Mouse (Mus musculus): ENCODE results near the gene Cyba. TPM values are rescaled to one million over a fixed set of nuclear protein-coding genes. Genes with fewer than 3 reads are reported as not detected.

The Cyba gene
- 10 to 100 TPM; 40.4 to 42.1 TPM for total RNA-seq (2021)

DNA sequence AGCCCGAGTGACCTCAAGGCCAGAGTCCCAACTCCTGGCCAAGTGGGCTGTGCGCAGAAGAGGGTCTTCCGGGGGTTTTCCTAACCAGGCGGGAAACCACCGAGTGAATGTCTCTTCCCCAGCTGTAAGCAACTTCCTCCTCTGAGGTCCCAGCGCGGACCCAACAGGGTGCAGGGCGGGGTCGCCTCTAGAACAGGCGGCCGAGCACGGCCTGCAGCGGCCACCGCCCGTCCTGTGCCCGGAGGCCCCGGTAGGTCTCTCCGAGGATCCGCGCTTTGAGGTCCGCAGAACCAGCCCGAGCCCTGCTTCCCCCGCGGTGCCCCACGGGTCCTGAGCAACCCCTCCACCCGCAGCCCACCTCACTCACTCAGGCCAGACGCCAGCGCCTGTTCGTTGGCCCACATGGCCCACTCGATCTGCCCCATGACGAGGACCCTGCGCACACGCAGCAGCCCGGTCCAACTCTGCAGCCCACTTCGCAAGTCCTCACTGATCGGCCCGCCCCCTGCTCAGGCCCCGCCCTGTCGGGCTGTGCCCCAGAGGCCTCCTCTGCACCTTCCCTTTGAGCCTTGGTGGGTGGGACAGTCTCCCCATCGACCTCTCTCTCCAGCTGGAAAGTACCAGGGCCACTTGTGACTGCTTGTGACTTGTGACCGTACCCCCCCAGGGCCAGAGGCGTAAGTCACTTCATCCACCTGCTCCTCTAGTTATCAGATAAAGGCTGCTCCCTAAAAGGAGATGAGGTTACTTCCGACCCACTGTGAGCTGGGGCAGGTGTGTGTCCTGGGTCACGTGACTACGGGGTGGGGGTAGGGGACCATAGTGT lies at the start of gene Cyba:
TSS of gene Cyba (minus strand) at position 488 of the 826 bp plus-strand sequence.
- intact Hi-C loops (cut with DNase I) = no loop called here
- DNase-seq = peak; percentile 79 to 82

DNA sequence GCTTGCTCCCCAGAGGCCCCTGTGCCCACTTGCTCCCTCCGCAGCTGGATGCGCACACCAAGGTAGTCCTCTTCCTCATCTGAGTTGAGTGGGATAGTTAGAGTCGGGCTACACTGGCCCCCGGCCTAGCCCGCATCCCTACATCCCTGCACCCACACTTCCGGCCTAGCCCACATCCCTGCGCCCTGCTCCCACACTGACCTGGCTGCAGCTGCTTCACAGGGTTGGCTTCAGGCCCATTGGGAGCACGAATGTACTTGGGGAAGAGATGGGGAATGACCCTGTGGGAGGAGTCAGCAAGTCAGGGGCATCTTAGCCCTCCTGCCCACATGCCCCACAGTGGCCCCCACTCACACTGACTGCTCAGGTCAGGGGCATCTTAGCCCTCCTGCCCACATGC lies 49.7 kb upstream of the Cyba start:
- intact Hi-C loops (cut with DNase I) = no loop called here
- DNase-seq = no peak

DNA sequence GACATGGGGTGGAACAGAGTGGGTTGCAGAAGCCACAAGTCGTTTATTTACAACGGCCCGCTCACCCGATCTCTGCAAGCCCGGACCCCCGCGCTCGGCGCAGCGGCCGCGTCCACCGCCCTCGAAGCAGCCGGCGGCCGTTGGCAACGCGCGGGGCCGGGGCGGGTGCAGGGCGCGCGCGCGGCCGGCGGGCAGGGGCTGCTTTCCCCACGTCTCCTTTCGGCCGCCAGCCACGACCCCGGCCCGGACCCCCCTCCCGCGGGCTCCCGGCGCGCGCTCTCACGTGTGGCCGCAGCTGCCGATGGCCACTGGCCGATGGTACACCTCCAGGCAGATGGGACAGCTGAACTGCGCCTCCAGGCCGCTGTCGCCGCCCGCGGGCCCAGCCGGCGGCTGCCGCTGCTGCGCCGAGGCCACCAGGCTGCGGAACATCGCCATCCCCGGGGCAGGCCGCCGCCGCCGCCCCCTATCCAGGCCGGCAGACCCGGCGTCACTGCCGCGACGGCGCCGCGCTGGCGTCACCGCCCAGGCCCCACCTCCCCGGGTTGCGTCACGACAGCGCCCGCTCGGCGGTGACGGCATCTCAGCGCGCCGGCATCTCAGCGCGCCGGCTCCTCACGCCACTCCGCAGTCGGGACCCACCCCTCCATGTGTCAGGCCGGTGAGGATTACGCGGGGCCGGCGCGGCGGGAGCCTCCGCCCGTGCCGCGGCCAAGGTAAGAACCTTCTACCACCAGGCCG lies 43.0 kb upstream of the Cyba start, which contains the start of the genes Rnf166 and Ctu2:
TSS of gene Rnf166 (minus strand) at position 485 of the 741 bp plus-strand sequence.
TSS of gene Ctu2 (plus strand) at position 564 of the 741 bp plus-strand sequence.
- peak; percentile 96 to 97 for DNase-seq
- intact Hi-C loops (cut with DNase I) = loop anchor here (1.0 to 10.0 kb wide), 3 partner anchors 30 to 749 kb away; partner anchors contain the start of genes Cdk10 and Zc3h18

- intact Hi-C loops (cut with DNase I) = loop anchor here (1.0 to 10.0 kb wide), 2 partner anchors 30 to 750 kb away; partner anchors contain the start of gene Cdk10
- DNase-seq = peak in 1 of 2 experiments; percentile 41
Measured at GRCm38 (mm10) chr8:122474951-122475560, 42.3 kb upstream of the Cyba start.

DNA sequence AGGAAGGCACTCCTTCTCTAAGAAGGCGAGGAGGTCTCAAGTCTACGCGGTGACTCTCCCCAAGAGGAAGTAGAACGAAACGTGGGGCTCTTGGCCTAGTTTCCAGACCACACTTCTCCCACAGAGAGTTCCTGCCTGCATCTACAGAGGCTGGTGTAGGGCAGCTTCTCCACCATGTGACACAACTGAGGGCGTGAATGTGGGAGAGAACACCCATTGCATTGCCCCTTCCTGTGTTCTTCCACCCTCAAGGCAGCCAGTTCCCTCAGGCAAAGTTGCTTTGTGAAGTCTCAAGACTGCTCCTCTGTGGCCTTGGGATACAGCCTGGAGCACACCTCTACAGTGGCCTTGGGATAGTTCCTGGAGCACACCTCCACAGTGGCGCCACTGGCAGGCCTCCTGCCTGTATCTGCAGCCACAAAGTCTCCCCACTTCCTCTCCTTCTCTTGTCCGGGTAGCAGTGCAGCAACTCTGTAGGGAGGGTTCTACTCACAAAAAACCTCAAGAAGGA lies 41.2 kb upstream of the Cyba start:
- DNase-seq = no peak
- intact Hi-C loops (cut with DNase I) = loop anchor here (10.0 kb wide), 1 partner anchor 751 kb away; the partner anchor contains the start of gene Cdk10

DNA sequence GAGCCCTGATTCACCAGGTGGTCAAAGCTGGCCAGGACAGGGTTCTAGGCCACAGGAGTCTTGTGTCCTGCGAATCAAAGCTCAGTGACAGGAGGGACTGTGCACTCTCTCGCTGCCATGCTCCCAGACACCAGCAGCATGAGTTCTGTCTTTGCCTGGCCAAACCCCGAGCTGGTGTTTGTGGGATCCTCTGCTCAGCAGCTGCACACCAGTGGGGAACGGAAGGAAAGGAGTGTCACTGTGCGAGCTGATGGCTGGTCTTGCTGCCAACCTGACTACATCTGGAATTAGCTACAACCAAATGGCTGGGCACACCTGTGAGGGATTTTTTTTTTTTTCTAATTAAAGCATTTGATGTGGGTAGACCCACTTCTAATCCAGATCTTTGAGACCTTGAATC lies 38.0 kb upstream of the Cyba start:
- intact Hi-C loops (cut with DNase I) = loop anchor here (10.0 kb wide), 1 partner anchor 754 kb away; the partner anchor contains the start of gene Cdk10
- DNase-seq = no peak

DNA sequence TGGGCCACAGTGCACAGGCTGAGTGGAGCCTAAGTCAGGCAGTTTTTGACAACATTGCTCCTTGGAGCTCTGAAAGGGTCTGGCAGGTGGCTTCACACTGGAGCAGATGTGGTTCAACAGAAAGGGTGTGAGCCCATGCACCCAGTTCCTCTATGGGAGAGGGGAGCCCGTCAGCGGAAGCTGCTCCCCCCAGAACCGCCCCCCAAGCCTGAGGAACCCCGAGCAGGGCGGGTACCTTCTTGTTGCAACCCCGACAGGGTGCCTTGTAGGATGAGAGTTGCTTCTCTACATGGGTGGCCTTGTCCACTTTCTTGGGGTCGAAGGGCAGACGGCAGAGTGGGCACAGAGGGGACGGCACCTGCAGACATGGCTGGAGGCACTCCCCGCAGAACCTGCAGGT lies 37.2 kb upstream of the Cyba start:
- DNase-seq = no peak
- intact Hi-C loops (cut with DNase I) = loop anchor here (10.0 kb wide), 1 partner anchor 755 kb away; the partner anchor contains the start of gene Cdk10

GRCm38 (mm10) chr8:122469407-122469806 lies 36.7 kb upstream of the Cyba start:
- DNase-seq = no peak
- intact Hi-C loops (cut with DNase I) = no loop called here

DNA sequence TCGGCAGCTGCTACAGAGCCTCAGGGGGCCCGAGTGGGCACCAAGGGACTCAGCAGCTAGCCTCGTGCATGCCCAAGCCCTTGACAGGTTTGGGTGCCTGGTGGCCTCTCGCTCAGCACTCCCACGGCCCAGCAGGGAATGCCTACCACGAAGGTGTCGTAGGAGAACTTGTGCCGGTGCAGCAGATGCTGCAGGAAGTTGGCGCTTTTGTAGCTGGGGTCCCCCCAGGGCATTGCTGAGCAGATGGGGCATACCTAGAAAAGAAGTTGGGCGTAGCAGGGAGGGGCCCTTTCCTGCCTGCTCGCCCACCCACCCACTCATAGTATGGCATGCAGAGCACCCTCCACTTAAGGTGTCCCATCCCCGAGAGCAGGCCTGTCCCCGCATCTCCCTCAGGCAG lies 35.1 kb upstream of the Cyba start:
- no peak for DNase-seq
- intact Hi-C loops (cut with DNase I) = no loop called here

GRCm38 (mm10) chr8:122464985-122465384 lies 32.3 kb upstream of the Cyba start:
- no peak for DNase-seq

GRCm38 (mm10) chr8:122463651-122464640 lies 31.2 kb upstream of the Cyba start:
- no peak for DNase-seq
- intact Hi-C loops (cut with DNase I) = no loop called here

More at GRCm38 (mm10) chr8:122464985-122465384, 32.3 kb upstream of the Cyba start:
- intact Hi-C loops (cut with DNase I) = no loop called here

DNA sequence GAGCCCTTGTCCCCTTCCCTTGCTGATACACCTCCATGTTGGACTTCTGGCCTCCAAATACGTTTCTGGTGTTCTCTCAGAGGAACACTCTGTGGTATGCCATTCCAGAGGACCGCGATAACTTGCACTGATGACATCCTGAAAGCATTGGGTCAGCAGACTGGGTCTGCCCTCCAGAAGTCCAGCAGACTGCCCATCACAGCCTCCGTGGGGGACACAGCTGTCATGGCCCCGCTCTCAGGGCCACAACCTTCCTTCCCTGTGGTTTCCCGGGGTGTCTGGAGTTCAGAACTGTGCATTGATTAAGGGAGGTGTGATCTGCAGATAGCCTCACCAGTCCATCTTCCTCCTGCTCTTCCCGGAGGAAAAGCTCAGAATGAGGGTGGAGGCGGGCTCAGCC lies 29.8 kb upstream of the Cyba start:
- DNase-seq = no peak
- intact Hi-C loops (cut with DNase I) = no loop called here

GRCm38 (mm10) chr8:122461473-122462148 lies 28.9 kb upstream of the Cyba start:
- intact Hi-C loops (cut with DNase I) = no loop called here

DNA sequence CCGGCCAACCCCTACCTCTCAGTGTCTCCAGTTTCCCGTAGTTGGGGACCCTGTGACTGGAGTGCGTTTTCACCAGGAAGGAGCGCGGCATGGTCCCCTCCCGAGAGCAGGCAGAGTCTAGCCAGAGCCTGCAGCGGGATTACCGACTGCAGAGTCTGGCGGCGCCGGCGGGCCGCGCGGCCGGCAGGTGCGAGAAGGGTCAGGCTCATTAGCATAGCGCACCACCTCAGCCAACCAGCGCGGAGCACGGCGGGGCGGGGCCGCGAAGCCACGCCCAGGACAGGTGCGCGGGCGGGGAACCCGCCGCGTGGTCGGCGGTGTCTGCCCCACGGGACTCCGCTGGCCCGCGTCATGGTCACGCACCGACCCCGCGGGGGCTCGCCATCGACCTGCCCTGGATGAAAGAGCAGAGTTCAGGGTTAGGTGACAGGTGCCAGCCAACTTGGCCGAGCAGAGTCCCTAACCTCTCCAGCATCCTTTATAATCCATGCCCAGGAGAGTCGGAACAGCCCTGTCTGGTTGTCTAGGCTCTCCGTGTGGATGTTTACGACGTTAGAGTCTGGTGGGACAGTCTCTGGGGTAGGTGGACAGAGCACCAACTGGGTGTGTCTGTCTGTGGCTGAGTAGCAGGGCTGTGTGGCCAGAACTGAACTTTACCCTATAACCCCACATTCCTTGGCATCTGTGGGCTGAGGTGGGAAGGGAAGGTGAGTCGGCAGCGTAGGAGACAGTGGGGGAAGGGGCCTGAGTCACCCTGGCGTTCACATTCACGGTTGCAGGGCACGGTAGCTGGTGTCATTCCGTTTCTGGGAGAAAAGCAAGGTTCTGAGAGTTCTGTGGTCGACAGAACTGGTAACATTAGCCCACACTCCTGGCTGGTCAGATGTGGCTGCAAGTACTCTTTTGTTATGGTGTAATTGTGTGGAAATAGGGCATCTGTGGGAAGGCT lies 28.1 kb upstream of the Cyba start, which contains the start of gene Snai3:
TSS of gene Snai3 (minus strand) at position 210 of the 949 bp plus-strand sequence.
- DNase-seq = peak; percentile 30 to 55
- intact Hi-C loops (cut with DNase I) = no loop called here

More at GRCm38 (mm10) chr8:122461473-122462148, 28.9 kb upstream of the Cyba start:
- no peak for DNase-seq

DNA sequence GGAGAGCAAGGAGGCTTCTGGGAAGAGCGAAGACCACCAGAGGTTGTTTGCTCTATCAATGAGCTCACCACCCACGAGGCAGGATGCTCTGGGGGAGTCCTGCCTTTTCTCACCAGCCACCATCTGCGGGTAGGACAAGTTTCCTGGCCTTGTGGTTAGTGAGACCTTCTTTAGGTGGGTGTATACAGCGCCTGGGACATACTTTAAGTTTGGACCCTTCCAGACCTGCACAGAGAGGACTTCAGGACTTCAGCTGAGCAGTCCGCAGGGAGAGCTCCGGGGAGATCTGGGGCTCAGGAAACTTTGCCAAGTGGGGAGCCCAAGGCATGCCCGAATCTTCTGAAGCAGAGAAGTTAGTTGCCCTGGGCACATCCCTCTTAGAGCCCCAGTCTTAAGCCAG lies 27.3 kb upstream of the Cyba start:
- DNase-seq = no peak
- intact Hi-C loops (cut with DNase I) = no loop called here

DNA sequence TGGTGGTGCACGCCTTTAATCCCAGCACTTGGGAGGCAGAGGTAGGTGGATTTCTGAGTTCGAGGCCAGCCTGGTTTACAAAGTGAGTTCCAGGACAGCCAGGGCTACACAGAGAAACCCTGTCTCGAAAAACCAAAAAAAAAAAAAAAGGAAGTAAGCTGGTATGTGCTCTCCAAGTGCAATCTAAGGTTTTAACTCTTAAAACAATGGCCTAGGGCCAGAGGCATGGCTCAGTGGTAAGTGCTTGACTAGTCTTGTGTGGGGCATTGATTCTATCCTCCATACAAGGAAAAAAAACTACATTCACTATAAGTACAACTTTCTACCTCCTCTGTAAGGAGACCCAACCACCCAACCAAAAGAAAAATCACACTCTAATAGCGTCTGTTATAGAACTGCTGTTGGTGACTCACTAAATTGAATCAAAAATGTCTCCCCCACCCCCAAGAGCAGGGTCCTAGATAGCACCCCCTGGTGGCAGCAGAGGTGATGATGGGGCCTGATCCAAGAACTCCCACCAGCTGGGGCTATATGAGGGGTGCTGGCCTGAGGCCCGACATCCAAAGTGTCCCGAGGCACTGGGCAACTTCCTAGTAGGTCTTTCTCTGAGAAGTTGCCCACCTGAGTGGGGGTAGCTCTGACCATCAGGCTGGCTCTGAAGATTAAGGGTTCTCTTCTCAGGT lies 26.6 kb upstream of the Cyba start:
- no peak for DNase-seq
- intact Hi-C loops (cut with DNase I) = no loop called here

- intact Hi-C loops (cut with DNase I) = no loop called here
- no peak for DNase-seq
Measured at GRCm38 (mm10) chr8:122457171-122457570, 24.4 kb upstream of the Cyba start.
